Mouse (Mus musculus): ENCODE measurements at regions not wholly inside any gene's neighbourhood (a gene's known extent, or its start where the extent isn't known, plus 50 kb on each side); places are given as distances from the start of the nearest gene placed in this dataset.

- 0 out of 2 replicates have a peak overlapping the region, but pooled peaks have one; percentile 29 for H3K4me2 ChIP-seq (ENCODE audit: low read length)
Observed at GRCm38 (mm10) chr10:71485063-71485762, 137.7 kb downstream of the Ipmk start.

GRCm38 (mm10) chr10:71489791-71490190 is 142.2 kb downstream of the Ipmk start:
- no peak overlapping the region for H3K4me2 ChIP-seq (ENCODE audit: low read length)
- ATAC-seq (ENCODE audit: low FRiP score, low TSS enrichment) = no peak
- no peak for DNase-seq
- H3K9me3 ChIP-seq (ENCODE audit: control insufficient read depth, low read length) = no peaks in the 10 kb centered on the region
- no peak overlapping the region for H3K27ac ChIP-seq (replicated peaks; ENCODE audit: low read depth, low read length)
- WGBS = 92% methylated on average over 7 of the region's 7 CpGs
- H3K4me1 ChIP-seq (ENCODE audit: control insufficient read depth, insufficient read depth, low read length) = peaks cover 7% of the 10 kb centered on the region; the same call in 1 of the 2 replicates
- H3K4me3 ChIP-seq (replicated peaks; ENCODE audit: low read depth, low read length) = no peak overlapping the region
- H3K36me3 ChIP-seq (ENCODE audit: control insufficient read depth, insufficient read depth, low read length) = no peaks in the 10 kb centered on the region
- H3K9ac ChIP-seq (replicated peaks; ENCODE audit: low read length) = no peak overlapping the region
- H3K27me3 ChIP-seq (ENCODE audit: control insufficient read depth, insufficient read depth, low read length) = no peaks in the 10 kb centered on the region

More at GRCm38 (mm10) chr10:71485063-71485762, 137.7 kb downstream of the Ipmk start:
- no peaks in the 10 kb centered on the region for H3K27me3 ChIP-seq (ENCODE audit: control insufficient read depth, insufficient read depth, low read length)
- no peak overlapping the region for H3K4me3 ChIP-seq (replicated peaks; ENCODE audit: low read depth, low read length)
- H3K36me3 ChIP-seq (ENCODE audit: control insufficient read depth, insufficient read depth, low read length) = no peaks in the 10 kb centered on the region
- ATAC-seq (ENCODE audit: low FRiP score, low TSS enrichment) (peak; percentile 63; the same call in 1 of the 2 replicates), DNase-seq (peak; percentile 74)
- 35% methylated on average over 17 of the region's 17 CpGs for WGBS
- no peaks in the 10 kb centered on the region for H3K9me3 ChIP-seq (ENCODE audit: control insufficient read depth, low read length)
- no peak overlapping the region for H3K9ac ChIP-seq (replicated peaks; ENCODE audit: low read length)
- no peak overlapping the region for H3K27ac ChIP-seq (replicated peaks; ENCODE audit: low read depth, low read length)
- peaks cover 9% of the 10 kb centered on the region; the same call in 1 of the 2 replicates for H3K4me1 ChIP-seq (ENCODE audit: control insufficient read depth, insufficient read depth, low read length)

- ATAC-seq (ENCODE audit: low FRiP score, low TSS enrichment) (no peak), DNase-seq (peak; percentile 13)
- no peaks in the 10 kb centered on the region for H3K9me3 ChIP-seq (ENCODE audit: control insufficient read depth, low read length)
- H3K27ac ChIP-seq (replicated peaks; ENCODE audit: low read depth, low read length) = no peak overlapping the region
- H3K4me1 ChIP-seq (ENCODE audit: control insufficient read depth, insufficient read depth, low read length) = no peaks in the 10 kb centered on the region
- H3K9ac ChIP-seq (replicated peaks; ENCODE audit: low read length) = no peak overlapping the region
- H3K27me3 ChIP-seq (ENCODE audit: control insufficient read depth, insufficient read depth, low read length) = no peaks in the 10 kb centered on the region
- no peak overlapping the region for H3K4me3 ChIP-seq (replicated peaks; ENCODE audit: low read depth, low read length)
- WGBS = 64% methylated on average over 4 of the region's 5 CpGs
- H3K4me2 ChIP-seq (ENCODE audit: low read length) = no peak overlapping the region
- H3K36me3 ChIP-seq (ENCODE audit: control insufficient read depth, insufficient read depth, low read length) = no peaks in the 10 kb centered on the region
Observed at GRCm38 (mm10) chr10:71502096-71502495, 154.5 kb downstream of the Ipmk start.

- Histone ChIP-seq H3K4me3 (replicated peaks; ENCODE audit: low read depth, low read length) (no peak overlapping the region), H3K9me3 (ENCODE audit: control insufficient read depth, low read length) (no peaks in the 10 kb centered on the region), H3K27ac (replicated peaks; ENCODE audit: low read depth, low read length) (no peak overlapping the region), H3K36me3 (ENCODE audit: control insufficient read depth, insufficient read depth, low read length) (no peaks in the 10 kb centered on the region), H3K27me3 (ENCODE audit: control insufficient read depth, insufficient read depth, low read length) (no peaks in the 10 kb centered on the region), H3K9ac (replicated peaks; ENCODE audit: low read length) (no peak overlapping the region), H3K4me2 (ENCODE audit: low read length) (no peak overlapping the region), H3K4me1 (ENCODE audit: control insufficient read depth, insufficient read depth, low read length) (no peaks in the 10 kb centered on the region)
- 84% methylated on average over 1 of the region's 1 CpGs for WGBS
- no peak for DNase-seq
- ATAC-seq (ENCODE audit: low FRiP score, low TSS enrichment) = no peak
Observed at GRCm38 (mm10) chr10:71504219-71504618, 156.7 kb downstream of the Ipmk start.

GRCm38 (mm10) chr10:71525290-71525689 is 177.7 kb downstream of the Ipmk start:
- Histone ChIP-seq H3K4me3 (replicated peaks; ENCODE audit: low read depth, low read length) (no peak overlapping the region), H3K9me3 (ENCODE audit: control insufficient read depth, low read length) (no peaks in the 10 kb centered on the region), H3K36me3 (ENCODE audit: control insufficient read depth, insufficient read depth, low read length) (no peaks in the 10 kb centered on the region), H3K27ac (replicated peaks; ENCODE audit: low read depth, low read length) (no peak overlapping the region), H3K4me2 (ENCODE audit: low read length) (no peak overlapping the region), H3K4me1 (ENCODE audit: control insufficient read depth, insufficient read depth, low read length) (no peaks in the 10 kb centered on the region), H3K27me3 (ENCODE audit: control insufficient read depth, insufficient read depth, low read length) (no peaks in the 10 kb centered on the region), H3K9ac (replicated peaks; ENCODE audit: low read length) (no peak overlapping the region)
- DNase-seq (no peak), ATAC-seq (ENCODE audit: low FRiP score, low TSS enrichment) (no peak)
- whole genome bisulfite sequencing = 87% methylated on average over 2 of the region's 2 CpGs

- H3K27me3 ChIP-seq (ENCODE audit: control insufficient read depth, insufficient read depth, low read length) = no peaks in the 10 kb centered on the region
- WGBS = 93% methylated on average over 2 of the region's 2 CpGs
- H3K9me3 ChIP-seq (ENCODE audit: control insufficient read depth, low read length) = no peaks in the 10 kb centered on the region
- DNase-seq (no peak), ATAC-seq (ENCODE audit: low FRiP score, low TSS enrichment) (no peak)
- no peak overlapping the region for H3K27ac ChIP-seq (replicated peaks; ENCODE audit: low read depth, low read length)
- H3K9ac ChIP-seq (replicated peaks; ENCODE audit: low read length) = no peak overlapping the region
- no peak overlapping the region for H3K4me2 ChIP-seq (ENCODE audit: low read length)
- no peak overlapping the region for H3K4me3 ChIP-seq (replicated peaks; ENCODE audit: low read depth, low read length)
- no peaks in the 10 kb centered on the region for H3K36me3 ChIP-seq (ENCODE audit: control insufficient read depth, insufficient read depth, low read length)
- no peaks in the 10 kb centered on the region for H3K4me1 ChIP-seq (ENCODE audit: control insufficient read depth, insufficient read depth, low read length)
Observed at GRCm38 (mm10) chr10:71533759-71534158, 186.2 kb downstream of the Ipmk start.

GRCm38 (mm10) chr10:71545489-71545888 is 197.9 kb downstream of the Ipmk start:
- 80% methylated on average over 7 of the region's 7 CpGs for WGBS
- H3K27ac ChIP-seq (replicated peaks; ENCODE audit: low read depth, low read length) = no peak overlapping the region

GRCm38 (mm10) chr10:71546507-71546906 is 198.9 kb downstream of the Ipmk start:
- no peaks in the 10 kb centered on the region for H3K4me1 ChIP-seq (ENCODE audit: control insufficient read depth, insufficient read depth, low read length)
- no peak overlapping the region for H3K4me3 ChIP-seq (replicated peaks; ENCODE audit: low read depth, low read length)
- ATAC-seq (ENCODE audit: low FRiP score, low TSS enrichment) (no peak), DNase-seq (no peak)
- H3K4me2 ChIP-seq (ENCODE audit: low read length) = no peak overlapping the region
- H3K9me3 ChIP-seq (ENCODE audit: control insufficient read depth, low read length) = no peaks in the 10 kb centered on the region
- H3K27ac ChIP-seq (replicated peaks; ENCODE audit: low read depth, low read length) = no peak overlapping the region
- WGBS = 95% methylated on average over 7 of the region's 7 CpGs
- H3K36me3 ChIP-seq (ENCODE audit: control insufficient read depth, insufficient read depth, low read length) = no peaks in the 10 kb centered on the region
- H3K9ac ChIP-seq (replicated peaks; ENCODE audit: low read length) = no peak overlapping the region
- no peaks in the 10 kb centered on the region for H3K27me3 ChIP-seq (ENCODE audit: control insufficient read depth, insufficient read depth, low read length)

More at GRCm38 (mm10) chr10:71545489-71545888, 197.9 kb downstream of the Ipmk start:
- no peaks in the 10 kb centered on the region for H3K36me3 ChIP-seq (ENCODE audit: control insufficient read depth, insufficient read depth, low read length)
- H3K4me1 ChIP-seq (ENCODE audit: control insufficient read depth, insufficient read depth, low read length) = no peaks in the 10 kb centered on the region
- H3K4me2 ChIP-seq (ENCODE audit: low read length) = no peak overlapping the region
- ATAC-seq (ENCODE audit: low FRiP score, low TSS enrichment) (no peak), DNase-seq (no peak)
- no peak overlapping the region for H3K4me3 ChIP-seq (replicated peaks; ENCODE audit: low read depth, low read length)
- no peak overlapping the region for H3K9ac ChIP-seq (replicated peaks; ENCODE audit: low read length)
- no peaks in the 10 kb centered on the region for H3K27me3 ChIP-seq (ENCODE audit: control insufficient read depth, insufficient read depth, low read length)
- no peaks in the 10 kb centered on the region for H3K9me3 ChIP-seq (ENCODE audit: control insufficient read depth, low read length)

GRCm38 (mm10) chr10:71583716-71584115 is 236.2 kb downstream of the Ipmk start:
- Histone ChIP-seq H3K4me1 (ENCODE audit: control insufficient read depth, insufficient read depth, low read length) (no peaks in the 10 kb centered on the region), H3K4me3 (replicated peaks; ENCODE audit: low read depth, low read length) (no peak overlapping the region), H3K9ac (replicated peaks; ENCODE audit: low read length) (no peak overlapping the region), H3K27ac (replicated peaks; ENCODE audit: low read depth, low read length) (no peak overlapping the region), H3K27me3 (ENCODE audit: control insufficient read depth, insufficient read depth, low read length) (no peaks in the 10 kb centered on the region), H3K4me2 (ENCODE audit: low read length) (no peak overlapping the region), H3K9me3 (ENCODE audit: control insufficient read depth, low read length) (no peaks in the 10 kb centered on the region), H3K36me3 (ENCODE audit: control insufficient read depth, insufficient read depth, low read length) (no peaks in the 10 kb centered on the region)
- ATAC-seq (ENCODE audit: low FRiP score, low TSS enrichment) = no peak
- no peak for DNase-seq
- WGBS = 91% methylated on average over 10 of the region's 10 CpGs
